Mouse (Mus musculus) heart, adult 9 months (tissue): ENCODE measurements around the gene Hinfp.
"Not testable (repeated sequence)": the region's sequence is repeated elsewhere in the genome, so short reads cannot be mapped to it uniquely, and the experiment has no call there.

Source experiments
- DNase-seq, 2 experiments: peaks; one replicate each; pipeline ENCODE4 v3.0.0; 2022; ENCODE audit warnings: low spot score in 2 of 2

Gene Hinfp

GRCm38 (mm10) chr9:44311136-44312134 is 6.0 kb upstream of the Hinfp start:
- DNase-seq, result peak; percentile 65 to 78

DNA sequence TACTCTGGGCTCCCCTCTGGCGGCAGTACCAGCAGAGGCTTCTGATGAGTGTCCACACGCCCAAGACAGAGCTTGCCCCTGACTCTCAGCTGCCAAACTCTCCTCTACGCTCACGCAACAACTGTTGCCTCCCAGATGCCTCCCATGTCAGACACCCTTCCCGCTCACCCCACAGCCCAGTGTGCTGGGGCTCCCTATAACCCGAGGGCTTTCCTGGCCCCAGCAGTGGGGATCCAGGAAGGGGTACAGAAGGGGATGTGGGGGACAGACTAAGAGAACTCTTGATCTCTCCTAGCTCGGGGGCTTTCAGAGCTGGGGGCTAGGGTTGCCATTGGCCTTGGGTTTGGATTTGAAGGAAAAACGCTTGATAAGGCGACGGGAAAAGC is 5.3 kb upstream of the Hinfp start:
- no peak for DNase-seq

GRCm38 (mm10) chr9:44309756-44310155 is 4.3 kb upstream of the Hinfp start:
- no peak for DNase-seq

GRCm38 (mm10) chr9:44307248-44307647 is 1.8 kb upstream of the Hinfp start:
- DNase-seq, result no peak

DNA sequence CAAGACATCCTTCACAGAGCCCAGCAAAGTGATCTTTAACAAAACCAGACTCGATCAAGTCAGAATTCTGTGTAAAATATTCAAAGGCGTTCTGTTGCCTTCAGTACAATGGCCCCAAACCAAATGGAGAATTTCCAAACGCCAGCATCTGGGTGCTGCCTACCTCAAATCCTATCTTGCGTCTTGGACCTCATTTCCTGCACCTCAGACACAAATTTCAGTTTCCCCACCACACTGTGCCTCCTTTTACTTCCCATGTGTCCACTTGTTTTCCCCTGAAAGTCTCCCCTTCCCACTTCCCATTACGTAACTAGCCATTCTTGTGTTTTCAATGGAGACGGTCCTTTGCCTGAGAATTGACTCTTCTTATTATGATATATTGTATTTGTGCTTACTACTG is 1.1 kb upstream of the Hinfp start:
- no peak for DNase-seq

- not testable (repeated sequence) for DNase-seq
Observed at GRCm38 (mm10) chr9:44300001-44300400, 5.5 kb downstream of the Hinfp start.

DNA sequence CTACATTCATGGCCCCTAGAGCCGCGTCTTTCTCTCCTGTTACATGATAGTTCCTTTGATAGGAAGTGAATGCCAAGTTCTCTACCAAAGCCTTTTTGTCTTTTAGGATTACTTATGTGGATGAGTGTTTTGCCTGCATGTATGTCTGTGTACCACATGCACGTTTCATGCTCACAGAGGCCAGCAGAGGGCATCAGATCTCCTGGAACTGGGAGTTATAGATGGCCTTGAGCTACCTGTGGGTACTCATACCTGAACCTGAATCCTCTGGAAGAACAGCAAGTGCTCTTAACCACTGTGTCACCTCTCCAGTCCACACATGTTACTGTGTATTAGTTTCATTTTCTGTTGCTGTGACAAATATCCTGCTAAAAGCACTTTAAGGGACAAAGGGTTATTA is 13.0 kb downstream of the Hinfp start:
- DNase-seq, result no peak

- no peak for DNase-seq
Observed at GRCm38 (mm10) chr9:44288959-44289291, 16.5 kb downstream of the Hinfp start.

- DNase-seq, result no peak
Observed at GRCm38 (mm10) chr9:44288076-44288958, 17.2 kb downstream of the Hinfp start, which contains the start of gene Abcg4. Abcg4 (minus strand) TSS chr9:44288615.

GRCm38 (mm10) chr9:44287401-44288075 is 17.9 kb downstream of the Hinfp start:
- DNase-seq, result no peak

GRCm38 (mm10) chr9:44287003-44287400 is 18.5 kb downstream of the Hinfp start:
- DNase-seq, result no peak

DNA sequence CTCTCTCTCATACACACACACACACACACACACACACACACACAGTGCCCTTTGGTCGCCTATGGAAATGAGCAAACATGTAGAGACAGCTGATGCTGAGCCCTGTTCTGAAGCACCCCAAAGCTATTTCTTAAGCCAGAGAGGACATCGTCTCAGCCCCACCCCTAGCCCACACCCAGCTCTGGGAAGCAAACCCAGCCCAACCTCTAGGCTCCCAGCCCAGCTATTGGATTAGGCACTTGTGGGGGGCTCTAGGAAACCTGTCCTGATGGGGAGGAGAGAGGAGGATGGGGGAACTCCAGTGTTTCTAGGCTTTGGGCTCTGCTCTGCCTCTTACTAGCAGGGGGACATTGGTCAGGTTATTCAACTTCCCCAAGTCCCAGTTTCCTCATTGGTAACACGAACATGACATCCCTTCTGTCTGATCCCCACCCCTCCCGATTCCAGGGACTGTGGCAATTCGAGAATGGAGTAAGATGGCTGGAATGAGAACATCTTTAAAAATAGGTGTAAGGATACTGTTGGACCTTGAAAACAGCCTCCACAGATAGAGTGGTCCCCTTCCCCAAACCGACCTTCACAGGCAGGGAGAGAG is 19.1 kb downstream of the Hinfp start:
- DNase-seq, result no peak

GRCm38 (mm10) chr9:44283183-44283582 is 22.3 kb downstream of the Hinfp start:
- DNase-seq, result no peak

- no peak for DNase-seq
Observed at GRCm38 (mm10) chr9:44269973-44270372, 35.5 kb downstream of the Hinfp start.

GRCm38 (mm10) chr9:44269077-44269476 is 36.4 kb downstream of the Hinfp start:
- DNase-seq, result peak in 1 of 2 experiments; percentile 28

GRCm38 (mm10) chr9:44268432-44268831 is 37.0 kb downstream of the Hinfp start, which contains the start of gene Nlrx1:
Nlrx1 (minus strand) TSS chr9:44268599.
- peak in 1 of 2 experiments; percentile 11 for DNase-seq

DNA sequence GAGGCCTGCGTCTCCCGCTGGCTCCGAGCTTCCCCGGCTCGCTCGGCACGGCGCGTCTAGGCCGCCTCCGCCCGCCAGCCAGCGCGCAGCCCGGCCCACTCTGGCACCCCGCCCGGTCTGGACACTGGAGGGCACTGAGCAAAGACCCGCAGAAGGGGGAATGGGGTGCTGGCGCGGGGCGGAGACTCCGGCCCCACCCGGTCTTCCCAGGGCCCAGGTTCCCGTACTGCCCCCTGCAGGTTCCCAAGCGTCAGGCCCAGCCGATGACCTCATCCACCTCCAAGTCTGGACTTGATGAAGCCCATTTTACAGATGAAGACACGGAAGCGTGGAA is 37.5 kb downstream of the Hinfp start:
- DNase-seq, result peak; percentile 84 to 88

DNA sequence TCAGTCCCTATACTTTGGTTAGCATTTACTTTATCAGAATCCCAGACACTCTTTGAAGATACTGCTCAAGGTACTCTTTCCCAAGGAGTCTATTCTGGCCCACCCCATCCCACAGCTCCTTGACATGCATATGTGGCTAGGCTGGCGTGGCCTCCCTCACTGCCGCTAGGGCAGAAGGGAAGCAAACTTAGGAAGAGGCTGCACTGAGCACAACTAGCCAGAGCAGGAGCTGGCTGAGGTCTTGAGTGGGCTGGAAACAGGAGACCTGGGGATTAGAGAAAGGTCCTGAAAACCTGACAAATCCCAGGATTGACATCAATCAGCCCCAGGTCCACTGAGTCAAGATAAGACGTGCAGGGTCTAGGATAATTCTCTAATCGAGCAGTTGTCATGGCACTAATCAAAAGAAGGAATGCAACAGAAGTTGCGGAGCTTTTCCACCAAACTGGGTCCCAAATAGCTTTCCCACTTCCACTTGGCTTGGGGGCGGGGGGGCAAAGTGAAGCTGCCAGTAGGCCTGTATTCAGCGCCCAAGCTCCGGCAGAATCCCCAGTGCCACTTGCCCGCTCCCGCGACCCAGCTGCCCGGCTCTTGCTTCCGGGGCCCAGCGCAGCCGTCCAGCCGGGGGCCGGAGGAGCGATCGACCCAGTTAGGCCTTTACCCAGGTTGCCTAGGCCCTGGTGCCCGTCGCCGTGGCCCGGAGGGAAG is 38.0 kb downstream of the Hinfp start:
- DNase-seq, result peak; percentile 17 to 38

DNA sequence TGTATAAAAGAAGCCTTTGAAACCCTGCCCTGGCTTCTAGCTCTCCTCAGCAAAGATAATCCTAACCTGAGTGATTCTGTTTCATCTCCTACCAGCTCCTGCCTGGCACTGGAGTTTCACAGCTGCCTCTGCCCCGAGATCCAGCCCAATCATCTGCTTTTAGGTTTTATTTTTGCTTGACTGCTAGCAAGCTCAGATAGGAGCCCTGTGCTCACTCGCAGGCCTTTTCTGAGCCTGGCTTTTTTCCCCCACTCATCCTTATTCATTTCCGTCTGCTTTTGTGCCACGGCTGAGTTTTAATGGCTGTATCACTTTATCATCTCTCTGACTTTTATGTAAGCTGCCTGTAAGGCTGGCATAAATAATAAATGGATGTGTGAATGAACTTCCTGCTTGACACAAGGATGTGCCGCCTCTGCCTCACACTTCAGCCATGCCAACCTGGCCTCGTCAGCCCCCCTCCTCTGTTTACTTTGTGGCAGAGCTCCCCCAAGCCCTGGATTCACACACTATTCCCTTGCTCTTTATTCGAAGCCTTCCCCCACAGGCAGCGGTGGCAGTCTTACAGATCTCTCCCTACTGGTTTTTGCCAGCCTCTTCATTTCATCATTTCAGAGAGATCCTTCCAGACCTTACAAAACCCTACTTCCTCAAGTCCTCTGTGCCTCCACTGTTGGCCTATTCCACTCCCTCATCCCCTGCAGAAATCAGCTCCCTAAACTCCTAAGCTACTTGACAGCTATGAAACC is 38.8 kb downstream of the Hinfp start:
- DNase-seq, result no peak

- no peak for DNase-seq
Observed at GRCm38 (mm10) chr9:44261388-44261787, 44.1 kb downstream of the Hinfp start.
